10 mouse cellular contexts compared by ENCODE assay signal in genomic region chr7:121975031-121975430, GRCm38 (mm10). TPM values are rescaled to one million over a fixed set of nuclear protein-coding genes. Genes with fewer than 3 reads are reported as not detected.
DNase-seq lines count a peak whose midpoint lies in the region; ATAC-seq and TF ChIP-seq lines count a peak whose summit lies in the region.
"Had no signal": no experiment of that assay in that cellular context is flagged by ENCODE, and none has a peak within 500 bp of the region (broad histone marks: within the 10 kb centered on the region; RNA-seq: fewer than 3 reads in every experiment).

No protein-coding gene starts in this region.

- no peak overlapping the region for H3K9ac ChIP-seq in kidney, embryonic 16.5 days (replicated peaks; ENCODE audit: low read length)
- H3K9ac ChIP-seq in limb, embryonic 14.5 days (ENCODE audit: low read depth, low read length, severe bottlenecking) = no peak overlapping the region

- DNase-seq in kidney, adult 18-20 months = peak; percentile 66
- peak; percentile 67 for DNase-seq in ES-CJ7 (ENCODE audit: low read depth, low spot score)
- DNase-seq in adrenal gland, postnatal 36 days = peak; percentile 52 to 73
- peak; percentile 27 for DNase-seq in limb, embryonic 14.5 days (ENCODE audit: low spot score)
- peak; percentile 71 for DNase-seq in retina, postnatal 1 day

- ATAC-seq in kidney, embryonic 16.5 days (ENCODE audit: low FRiP score, low TSS enrichment) = no peak
- ATAC-seq in erythroblast, adult 5-6 weeks (replicated peaks; ENCODE audit: low FRiP score, poor library complexity, severe bottlenecking) = peak; percentile 66; the same call in 1 of the 2 replicates
- ATAC-seq in limb, embryonic 14.5 days (ENCODE audit: low FRiP score, low read depth) = no peak
- ATAC-seq in monocyte, adult 5-6 weeks (replicated peaks; ENCODE audit: insufficient number of reproducible peaks, low FRiP score, low TSS enrichment, poor library complexity, severe bottlenecking) = no peak; the same call in 1 of the 2 replicates

- no peaks in the 10 kb centered on the region for H3K27me3 ChIP-seq in kidney, embryonic 16.5 days (ENCODE audit: insufficient read depth, low read length)
- H3K27me3 ChIP-seq in limb, embryonic 14.5 days (ENCODE audit: control insufficient read depth, insufficient read depth, low read length) = no peaks in the 10 kb centered on the region

- WGBS in kidney, embryonic 16.5 days = 53% methylated on average over 4 of the region's 4 CpGs
- 55% methylated on average over 4 of the region's 4 CpGs for WGBS in limb, embryonic 14.5 days

- no peak for TF ChIP-seq POLR2A in limb, embryonic 14.5 days (IDR thresholded peaks at IDR 0.05; ENCODE audit: borderline replicate concordance, extremely low read depth, insufficient read depth, insufficient read length)

- no peak overlapping the region for H3K4me3 ChIP-seq in kidney, embryonic 16.5 days (ENCODE audit: low read length)
- no peak overlapping the region for H3K4me3 ChIP-seq in limb, embryonic 14.5 days (replicated peaks; ENCODE audit: low read length)
- H3K4me3 ChIP-seq: erythroblast, embryonic 14.5 days had no signal

- no peaks in the 10 kb centered on the region for H3K4me1 ChIP-seq in kidney, embryonic 16.5 days (ENCODE audit: insufficient read depth, low read length)
- no peaks in the 10 kb centered on the region for H3K4me1 ChIP-seq in limb, embryonic 14.5 days (ENCODE audit: control insufficient read depth, insufficient read depth, low read length)

- H3K27ac ChIP-seq in kidney, embryonic 16.5 days (ENCODE audit: low read length) = no peak overlapping the region
- H3K27ac ChIP-seq in limb, embryonic 14.5 days (replicated peaks; ENCODE audit: low read depth, low read length) = no peak overlapping the region
- H3K27ac ChIP-seq: macrophage had no signal

- H3K4me2 ChIP-seq in kidney, embryonic 16.5 days (replicated peaks; ENCODE audit: low read depth, low read length) = no peak overlapping the region
- no peak overlapping the region for H3K4me2 ChIP-seq in limb, embryonic 14.5 days (replicated peaks; ENCODE audit: low read depth, low read length, severe bottlenecking)

- H3K36me3 ChIP-seq in kidney, embryonic 16.5 days (ENCODE audit: insufficient read depth, low read length) = peaks cover 14% of the 10 kb centered on the region; the same call in 1 of the 2 replicates
- H3K36me3 ChIP-seq in limb, embryonic 14.5 days (ENCODE audit: control insufficient read depth, insufficient read depth, low read length) = peaks cover 34% of the 10 kb centered on the region

- no peaks in the 10 kb centered on the region for H3K9me3 ChIP-seq in kidney, embryonic 16.5 days (ENCODE audit: low read length)
- no peaks in the 10 kb centered on the region for H3K9me3 ChIP-seq in limb, embryonic 14.5 days (ENCODE audit: control insufficient read depth, low read length)

RNA-seq across cellular contexts. Expression of gene Cog7, which starts 6.5 kb away (rescaled TPM):
- polyA plus RNA-seq in kidney, embryonic 16.5 days (2015; fragmentation: Nextera tagmentation; extraction: Ambion mirVana) = 32.9 and 33.0 TPM in 2 replicates
- total RNA-seq in adrenal gland, postnatal 36 days (2021) = 10 to 100 TPM; 27.0 to 31.6 TPM
- 0.19 and 4.4 TPM in 2 replicates for total RNA-seq in erythroblast, adult 5-6 weeks (2015; ENCODE audit: low replicate concordance)
- 2.5 and 4.2 TPM in 2 replicates for total RNA-seq in erythroblast, adult 5-6 weeks (2017; ENCODE audit: low replicate concordance)
- 18.9 and 21.7 TPM in 2 replicates for polyA plus RNA-seq in limb, embryonic 14.5 days (2012; rRNA removed)
- polyA plus RNA-seq in limb, embryonic 14.5 days (2014; fragmentation: Nextera tagmentation; extraction: Ambion mirVana) = 15.2 and 17.0 TPM in 2 replicates
- total RNA-seq in monocyte, adult 5-6 weeks (2017) = 10.6 to 15.1 TPM (median 14.6 TPM) in 3 replicates

RNA-seq across cellular contexts. Expression of gene Gga2, which starts 46.0 kb away (rescaled TPM):
- 89.3 and 89.6 TPM in 2 replicates for polyA plus RNA-seq in kidney, embryonic 16.5 days (2015; fragmentation: Nextera tagmentation; extraction: Ambion mirVana)
- 10 to 100 TPM; 16.9 to 17.3 TPM for total RNA-seq in adrenal gland, postnatal 36 days (2021)
- total RNA-seq in erythroblast, adult 5-6 weeks (2015; ENCODE audit: low replicate concordance) = 3.6 and 5.4 TPM in 2 replicates
- 3.2 and 5.2 TPM in 2 replicates for total RNA-seq in erythroblast, adult 5-6 weeks (2017; ENCODE audit: low replicate concordance)
- 122 and 184 TPM in 2 replicates for polyA plus RNA-seq in limb, embryonic 14.5 days (2012; rRNA removed)
- polyA plus RNA-seq in limb, embryonic 14.5 days (2014; fragmentation: Nextera tagmentation; extraction: Ambion mirVana) = 85.2 and 88.8 TPM in 2 replicates
- total RNA-seq in monocyte, adult 5-6 weeks (2017) = 6.1 to 7.8 TPM (median 7.4 TPM) in 3 replicates
